Mouse (Mus musculus): ENCODE data around the gene St5.

St5 gene

DNA sequence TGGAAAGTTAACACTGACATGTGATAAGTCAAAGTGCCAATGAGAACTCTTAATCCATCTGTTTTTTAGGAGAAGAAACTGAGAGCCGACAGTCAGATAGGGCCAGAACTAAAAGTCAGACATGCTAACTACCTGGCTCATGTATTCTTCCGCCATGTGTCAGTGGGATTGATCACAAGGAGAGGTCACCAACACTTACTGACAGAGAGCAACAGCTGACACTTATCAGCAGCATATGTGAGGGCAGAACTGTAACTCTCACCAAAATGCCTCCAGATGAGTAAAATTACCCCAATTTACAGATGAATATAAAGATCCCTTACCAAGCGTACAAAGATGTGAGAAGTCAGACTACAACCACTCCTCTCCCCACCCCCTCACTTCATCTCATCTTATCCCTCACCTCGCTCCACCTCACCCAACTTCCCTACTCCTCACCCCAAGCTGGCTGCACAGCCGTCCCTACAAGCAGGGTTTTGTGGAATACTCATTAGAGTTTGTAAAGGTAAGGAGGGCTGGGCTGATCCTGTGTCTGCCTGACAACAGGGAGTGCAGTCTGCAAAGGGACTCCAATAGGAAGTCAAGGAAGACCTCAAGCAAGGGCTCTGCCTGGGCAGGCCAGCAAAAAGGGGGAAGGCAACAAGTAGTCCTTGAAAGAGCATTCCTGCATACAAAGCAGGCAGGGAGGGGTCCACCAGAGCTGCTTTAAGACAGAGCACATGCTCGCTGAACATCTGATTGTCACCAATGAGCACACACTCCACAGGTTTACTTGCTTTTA lies 93.7 kb downstream of the St5 start:
- no peak for DNase-seq (ENCODE audit: low read depth, low spot score)

DNA sequence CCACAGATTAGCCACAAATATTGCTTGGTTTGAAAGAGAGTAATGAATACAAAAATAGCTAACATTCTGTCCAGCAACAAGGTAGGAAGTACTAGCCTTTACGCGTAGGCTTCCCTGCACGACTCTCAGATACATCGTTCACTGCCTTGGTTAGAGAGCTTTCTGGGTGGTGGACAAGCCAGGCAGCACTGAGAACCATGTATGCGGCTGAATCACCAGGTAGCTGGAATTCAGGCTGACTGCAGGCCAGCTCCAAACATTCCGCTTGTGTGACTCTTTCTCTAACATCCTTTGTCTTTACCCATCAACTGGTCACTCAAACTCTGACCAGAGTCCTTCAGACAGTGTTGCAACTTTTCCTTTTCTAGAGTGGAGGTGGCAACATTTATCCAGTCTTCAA lies 94.6 kb downstream of the St5 start:
- DNase-seq (ENCODE audit: low read depth, low spot score): no peak

DNA sequence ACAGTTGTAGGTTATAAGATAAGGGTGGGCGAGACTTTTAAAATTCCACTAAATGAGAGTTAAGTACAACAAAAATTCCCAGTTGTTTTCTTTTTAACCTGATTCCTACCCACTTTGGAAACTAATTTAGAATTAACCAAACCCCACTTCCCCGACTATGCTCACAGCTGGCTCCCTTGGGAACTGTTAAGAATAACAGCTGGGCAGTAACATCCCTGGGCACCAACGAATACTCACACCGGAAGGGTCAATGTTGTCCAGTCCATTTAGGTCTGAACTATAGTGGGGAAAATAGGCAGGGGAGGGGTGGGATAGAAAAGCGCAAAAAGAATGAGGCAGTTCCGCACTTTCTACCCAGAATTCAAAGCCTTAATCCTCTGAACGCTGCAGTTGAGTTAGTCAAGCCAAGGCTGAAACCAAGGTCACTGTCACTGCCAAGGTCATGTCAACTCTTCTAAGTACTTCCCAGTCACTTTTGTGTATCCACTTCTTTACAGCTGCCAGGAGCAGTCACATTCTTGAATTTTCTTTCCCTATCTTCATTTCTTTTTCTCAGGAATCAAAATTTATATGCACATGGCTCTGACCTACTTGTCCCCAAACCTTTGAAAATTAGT lies 96.3 kb downstream of the St5 start:
- DNase-seq (ENCODE audit: low read depth, low spot score): no peak

DNA sequence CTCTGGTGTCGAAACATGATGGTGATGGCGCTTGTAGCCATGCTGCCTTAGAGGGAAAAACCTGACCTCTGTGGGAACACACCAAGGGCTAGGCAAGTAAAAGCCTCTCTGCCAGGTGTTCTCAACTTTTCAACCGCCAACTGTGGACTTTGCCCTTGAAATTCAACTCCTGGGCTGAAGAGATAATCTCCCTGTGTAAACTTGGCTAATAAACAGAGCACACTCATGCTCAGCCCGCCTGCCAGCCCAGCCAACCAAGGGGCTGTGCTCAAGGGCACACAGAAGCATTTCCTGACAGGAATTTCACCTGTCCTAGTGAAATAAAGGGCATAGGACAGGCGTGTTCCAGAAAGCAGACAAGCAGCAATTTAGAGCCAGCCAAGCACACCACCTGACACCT lies 100.8 kb downstream of the St5 start:
- no peak for DNase-seq (ENCODE audit: low read depth, low spot score)

DNA sequence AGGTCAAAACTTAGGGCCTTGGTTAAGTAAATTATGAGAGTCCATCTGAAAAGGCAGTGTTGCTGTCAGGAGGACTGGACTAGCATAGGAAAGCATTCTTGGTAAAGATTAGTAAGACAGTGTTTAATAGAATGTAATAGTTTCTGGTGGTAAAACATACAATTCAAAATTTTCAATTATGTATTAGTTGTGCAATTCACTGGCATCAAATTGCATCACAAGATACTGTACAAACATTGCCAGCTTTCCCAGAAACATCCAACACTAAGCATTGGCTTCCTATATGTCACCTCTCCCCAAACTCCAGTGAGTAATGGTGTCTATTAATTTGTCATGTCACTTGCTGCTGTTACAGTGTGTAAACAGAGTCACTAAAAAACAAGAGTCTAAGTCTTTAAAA lies 101.4 kb downstream of the St5 start:
- DNase-seq (ENCODE audit: low read depth, low spot score): no peak

DNA sequence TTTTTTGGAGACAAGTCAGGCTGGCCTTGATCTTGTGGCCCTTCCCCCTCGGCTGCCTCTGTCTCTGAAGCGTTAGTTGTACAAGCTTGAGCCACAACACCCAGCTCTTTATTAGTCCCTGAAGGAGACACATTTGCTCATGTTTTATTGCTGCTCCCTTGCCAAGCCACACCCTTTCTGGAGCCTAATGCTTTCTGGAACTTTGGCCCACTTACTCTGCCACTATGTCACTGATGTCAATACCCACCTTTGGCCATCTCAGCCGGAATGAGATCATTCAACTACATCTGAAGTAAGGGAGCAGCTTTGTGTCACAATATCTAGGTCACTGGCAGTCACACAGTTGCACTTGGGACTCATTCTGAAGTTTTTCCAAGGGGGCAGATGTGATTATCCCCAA lies 102.7 kb downstream of the St5 start:
- DNase-seq (ENCODE audit: low read depth, low spot score): peak; percentile 22

DNA sequence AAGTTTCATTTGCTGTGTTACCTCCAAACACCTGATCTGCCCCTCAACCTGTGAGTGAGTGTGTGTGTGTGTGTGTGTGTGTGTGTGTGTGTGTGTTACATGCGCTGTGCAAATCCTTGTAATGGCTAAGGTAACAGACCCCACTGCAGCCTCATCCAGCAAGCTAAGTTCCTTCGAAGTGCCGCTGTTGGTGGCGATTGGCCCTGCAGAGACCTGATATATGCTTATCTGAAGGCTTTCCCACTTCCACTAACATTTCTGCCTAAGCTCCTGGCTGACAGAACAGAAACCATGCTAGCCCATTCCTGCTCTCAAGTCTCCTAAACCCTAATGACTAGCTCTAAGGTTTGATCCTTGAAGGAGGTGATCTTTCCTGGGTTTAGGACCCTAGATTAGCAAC lies 103.4 kb downstream of the St5 start:
- no peak for DNase-seq (ENCODE audit: low read depth, low spot score)

DNA sequence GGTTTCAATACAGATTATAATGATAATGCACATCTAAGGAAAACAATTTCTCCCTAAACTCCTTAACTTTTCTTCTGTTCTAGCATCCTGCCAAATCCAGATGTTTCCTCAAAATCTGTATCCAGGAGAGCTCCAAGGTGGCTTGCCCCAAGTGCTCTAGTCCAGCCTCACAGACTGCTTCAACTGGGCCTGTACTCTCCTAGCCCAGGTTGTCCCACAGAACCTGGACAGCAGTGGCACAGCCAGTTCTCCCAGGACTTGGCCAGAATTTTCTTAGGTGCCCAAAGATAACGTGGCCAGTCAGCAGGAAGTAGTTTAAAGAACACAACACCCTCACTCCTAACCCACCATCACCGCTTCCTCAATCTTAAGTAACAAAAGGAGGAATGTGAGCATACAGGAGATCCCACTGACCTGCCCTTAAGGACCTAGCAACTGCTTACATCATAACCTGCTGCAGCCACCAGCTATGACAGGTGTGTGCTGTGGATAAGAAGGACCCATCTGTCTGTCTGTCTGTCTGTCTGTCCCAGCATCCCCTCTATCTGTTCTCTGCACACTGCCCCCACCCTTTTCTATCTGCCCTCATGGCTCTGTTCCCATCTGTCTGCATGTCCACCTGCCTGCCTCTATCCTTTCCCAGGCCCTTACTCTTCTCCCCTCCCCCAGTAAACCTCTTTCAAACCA lies 108.4 kb downstream of the St5 start:
- DNase-seq (ENCODE audit: low read depth, low spot score): no peak

DNA sequence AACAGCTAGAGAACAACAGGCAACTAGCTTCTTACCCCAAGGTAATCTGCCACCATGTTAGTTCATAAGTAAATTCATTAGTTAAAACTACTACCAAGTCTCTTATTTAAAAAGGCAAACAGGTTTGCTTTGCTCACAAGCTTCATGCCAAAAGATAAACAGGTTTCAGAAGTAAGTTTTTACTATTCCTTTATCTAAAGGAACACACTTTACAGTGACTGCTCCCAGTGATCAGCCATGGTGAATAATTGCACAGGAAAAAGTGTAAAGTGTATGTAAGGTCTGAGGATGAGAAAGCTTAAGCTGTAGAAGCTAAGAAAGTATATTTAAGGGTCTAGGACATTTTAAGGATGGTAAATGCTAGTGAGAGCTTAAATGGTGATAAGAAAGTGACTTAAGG lies 109.4 kb downstream of the St5 start:
- no peak for DNase-seq (ENCODE audit: low read depth, low spot score)

DNA sequence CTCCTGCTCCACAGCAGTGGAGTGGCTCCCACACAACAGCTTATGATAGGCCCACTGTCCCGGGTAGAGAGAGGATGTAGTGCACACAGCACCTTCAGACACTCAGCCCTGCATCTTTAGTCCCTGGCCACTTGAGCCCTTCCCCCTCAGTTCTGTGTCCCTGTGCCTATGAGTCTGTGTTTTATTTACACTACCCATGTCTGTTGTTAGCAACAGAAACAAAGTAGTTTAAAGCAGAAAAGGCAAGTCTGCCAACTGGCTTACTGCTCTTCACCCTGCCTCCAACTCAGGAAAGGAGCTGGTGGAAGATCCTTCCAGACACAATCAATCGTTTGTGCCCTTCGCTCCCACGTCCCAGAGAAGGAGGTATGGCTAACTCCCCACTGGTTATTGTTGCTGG lies 111.2 kb downstream of the St5 start:
- no peak for DNase-seq (ENCODE audit: low read depth, low spot score)

DNA sequence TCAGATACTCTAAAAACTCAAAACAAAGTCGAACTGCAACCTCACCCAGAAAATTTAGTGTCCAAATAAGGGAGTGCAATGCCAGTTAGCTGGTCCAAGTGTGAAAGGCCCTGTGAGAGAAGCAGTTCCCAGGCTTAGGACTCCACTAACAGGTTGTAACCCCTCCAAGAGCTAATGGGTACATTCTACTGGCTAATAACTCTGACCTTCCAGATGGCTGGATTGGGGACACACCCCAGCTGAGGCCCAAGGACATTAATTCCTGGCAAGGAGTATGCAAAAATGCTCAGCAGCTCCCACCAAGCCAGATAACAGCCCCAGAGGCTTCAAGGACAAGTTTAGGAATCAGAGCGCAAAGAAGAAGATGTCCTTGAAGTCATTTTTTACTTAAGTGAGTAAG lies 112.8 kb downstream of the St5 start:
- DNase-seq (ENCODE audit: low read depth, low spot score): no peak

DNA sequence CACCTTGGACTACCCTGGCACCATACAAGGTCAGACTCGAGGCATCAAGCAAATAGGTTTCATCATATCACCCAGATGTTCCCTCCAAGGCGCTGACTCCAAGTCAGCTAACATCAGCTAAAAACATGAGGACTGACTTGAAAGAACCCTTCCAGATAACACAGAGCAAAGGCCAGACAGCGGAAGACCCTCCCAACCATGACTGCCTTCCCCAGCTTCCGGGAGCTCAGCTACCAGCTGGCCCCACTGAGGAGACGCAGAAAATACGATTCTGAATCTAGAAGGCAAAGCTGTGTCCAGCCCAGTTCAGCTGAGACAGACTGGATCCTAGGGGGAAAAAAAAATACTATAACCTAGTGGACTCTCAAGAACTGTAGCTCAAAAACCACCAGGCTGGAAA lies 114.4 kb downstream of the St5 start:
- DNase-seq (ENCODE audit: low read depth, low spot score): no peak

DNA sequence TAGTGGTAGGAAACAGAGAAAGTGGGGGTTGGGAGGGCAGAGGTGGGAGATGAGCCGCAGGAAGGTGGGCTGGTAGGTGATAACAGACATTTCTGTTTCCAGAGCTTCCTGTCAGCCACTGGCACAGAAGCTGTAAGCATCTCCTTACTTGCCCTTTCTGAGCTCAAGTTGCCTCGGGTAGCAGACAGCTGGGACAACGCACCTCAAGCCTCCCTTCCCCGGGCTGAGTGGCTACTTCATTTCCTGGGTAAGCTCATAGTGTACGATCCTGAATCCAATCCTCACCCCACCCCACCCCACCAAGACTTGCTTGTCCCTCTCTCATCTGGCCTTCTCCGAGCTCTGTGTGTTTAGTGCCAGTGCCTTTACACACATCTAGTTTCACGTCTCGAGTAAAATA lies 115.3 kb downstream of the St5 start:
- DNase-seq (ENCODE audit: low read depth, low spot score): no peak

DNA sequence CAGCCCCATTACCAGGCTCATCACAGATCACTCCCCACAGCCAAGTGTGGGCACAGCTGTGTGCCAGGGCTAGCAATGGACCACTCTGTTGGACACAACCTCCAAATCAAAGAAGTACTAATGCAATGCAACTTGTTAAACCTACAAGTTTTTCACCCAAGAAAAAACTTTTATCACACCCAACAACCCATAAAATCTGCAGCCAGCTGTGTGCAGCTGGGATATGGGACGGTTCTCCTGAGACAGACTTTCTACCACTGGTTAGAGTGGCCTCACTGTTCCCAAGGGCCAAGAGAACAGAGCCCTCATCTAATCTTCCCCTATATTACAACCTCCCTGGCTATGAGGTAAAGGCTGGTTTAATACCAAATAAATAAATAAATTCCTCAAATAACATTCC lies 118.9 kb downstream of the St5 start:
- no peak for DNase-seq (ENCODE audit: low read depth, low spot score)

DNA sequence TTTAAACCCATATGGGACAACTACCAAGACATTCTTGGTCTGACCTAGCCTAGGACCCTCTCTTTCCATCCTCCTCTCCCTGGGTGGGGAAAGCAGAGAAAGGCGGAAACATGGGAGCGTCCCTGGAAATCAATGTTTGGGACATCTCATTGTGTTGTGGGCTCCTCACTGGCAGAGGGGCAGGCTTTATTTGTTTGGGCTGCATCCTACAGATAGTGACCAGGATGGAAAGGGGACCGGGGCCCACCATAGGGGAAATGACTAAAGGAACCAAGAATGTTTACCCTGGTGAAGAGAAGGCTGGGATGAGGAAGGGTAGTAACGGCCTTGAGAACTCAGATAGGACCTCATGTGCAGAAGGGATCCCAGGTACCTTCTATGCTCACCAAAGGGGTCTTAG lies 122.9 kb downstream of the St5 start:
- DNase-seq (ENCODE audit: low read depth, low spot score): no peak

DNA sequence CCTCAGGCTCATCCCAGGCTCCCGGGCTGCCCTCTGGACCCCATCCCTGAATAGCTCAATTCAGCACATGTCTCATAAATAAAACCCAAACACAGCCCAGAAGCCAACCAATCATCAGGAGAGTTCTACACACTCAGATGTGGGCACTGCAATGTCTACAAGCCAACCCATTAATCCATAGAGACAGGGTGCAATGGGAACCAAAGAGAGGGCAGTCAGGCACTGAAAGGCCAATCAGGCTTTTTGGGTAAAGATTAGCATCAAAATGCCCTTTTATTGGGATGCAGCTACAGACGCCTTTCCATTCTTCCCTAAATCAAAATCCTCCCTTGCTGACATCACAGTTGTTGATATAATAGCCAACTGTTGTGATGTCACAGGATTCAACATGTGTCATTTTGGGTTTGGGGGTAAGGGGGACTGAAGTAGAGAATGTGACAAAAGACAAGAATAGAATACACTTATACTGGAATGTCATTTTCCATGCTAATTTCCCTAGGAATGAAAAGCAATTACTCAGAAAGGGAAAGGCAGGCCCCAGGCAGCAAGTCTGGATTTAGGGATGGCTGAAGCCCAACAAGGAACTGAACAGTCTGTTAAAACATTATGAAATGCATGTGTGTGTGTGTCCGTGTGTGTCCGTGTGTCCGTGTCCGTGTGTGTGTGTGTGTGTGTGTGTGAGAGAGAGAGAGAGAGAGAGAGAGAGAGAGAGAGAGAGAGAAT lies 123.7 kb downstream of the St5 start:
- no peak for DNase-seq (ENCODE audit: low read depth, low spot score)

DNA sequence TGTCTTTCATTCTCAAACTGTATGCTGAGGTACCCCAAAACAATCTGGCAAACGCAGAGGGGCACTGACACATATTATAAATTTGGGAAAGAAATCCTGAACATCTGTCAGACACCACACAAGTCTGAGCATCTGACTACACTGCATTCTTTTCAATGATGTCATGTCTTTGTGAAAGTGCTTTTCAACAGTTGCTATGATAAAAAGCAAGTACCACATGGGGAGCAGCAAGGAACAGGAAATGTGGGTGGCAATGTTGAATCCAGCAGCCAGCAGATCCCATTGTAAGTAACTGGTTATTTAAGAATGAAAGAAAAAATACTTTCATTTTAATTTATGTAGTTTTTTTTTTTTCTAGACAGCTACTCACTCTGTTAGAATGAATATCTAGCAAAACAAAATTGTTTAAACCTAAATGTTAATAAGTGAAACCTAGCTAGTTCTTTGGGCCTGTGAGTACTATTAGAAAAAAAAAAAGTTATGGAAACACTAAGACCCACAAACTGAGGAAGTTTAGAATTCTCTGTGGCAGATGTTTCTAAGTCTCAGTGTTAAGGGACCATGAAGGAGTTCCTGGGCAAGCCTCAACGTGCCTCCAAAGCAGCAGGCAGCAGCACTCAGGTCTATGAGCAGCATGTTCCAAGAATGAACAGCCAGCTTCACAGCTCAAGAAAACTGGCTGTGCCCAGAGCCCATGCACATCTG lies 124.4 kb downstream of the St5 start:
- DNase-seq (ENCODE audit: low read depth, low spot score): peak; percentile 67

DNA sequence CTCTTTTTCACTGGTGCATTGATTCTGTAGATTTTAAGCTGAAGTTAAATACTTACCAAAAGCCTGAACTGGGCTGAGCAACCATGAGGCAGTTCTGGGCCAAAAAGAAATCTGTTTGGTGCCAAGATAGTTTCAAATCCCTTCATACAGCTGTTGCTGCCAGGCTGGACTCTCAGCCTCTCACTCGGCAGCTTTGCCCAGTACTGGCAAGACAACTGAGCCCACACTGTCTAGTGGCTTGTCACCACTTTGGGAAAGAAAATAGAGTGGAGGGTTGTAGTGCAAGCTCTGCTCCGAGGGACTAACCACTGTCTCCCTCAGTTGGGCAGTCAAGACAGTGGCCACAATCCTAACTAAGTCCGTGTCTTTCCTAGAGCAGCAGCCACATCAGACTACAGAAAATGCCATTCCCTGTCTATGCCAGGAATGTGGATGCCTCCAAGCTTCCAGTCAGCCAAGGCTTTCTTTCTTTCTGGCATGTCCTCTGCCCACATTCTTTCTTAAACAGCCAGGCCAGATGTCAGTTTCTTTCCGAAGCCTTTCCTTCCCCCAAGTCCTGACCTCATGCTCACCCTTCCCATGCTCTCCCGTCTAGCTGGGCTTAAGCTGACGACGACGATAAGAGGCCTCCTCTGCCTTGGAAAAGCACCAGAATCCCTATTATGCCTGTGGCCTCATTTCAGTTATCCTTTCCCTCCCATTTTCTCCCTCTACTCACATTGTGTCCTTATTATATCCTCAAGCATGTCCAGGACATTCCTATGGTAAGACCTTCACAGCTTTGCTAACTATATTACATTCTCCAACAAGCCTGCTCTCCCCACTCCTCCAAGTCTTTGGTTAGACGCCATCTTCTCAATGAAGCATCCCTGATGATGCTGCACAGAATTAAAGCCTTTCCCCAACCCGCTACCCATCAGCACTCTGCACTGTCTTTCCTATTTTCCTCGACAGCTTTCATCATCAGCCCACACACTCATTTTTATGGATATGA lies 126.8 kb downstream of the St5 start:
- DNase-seq (ENCODE audit: low read depth, low spot score): peak; percentile 56

DNA sequence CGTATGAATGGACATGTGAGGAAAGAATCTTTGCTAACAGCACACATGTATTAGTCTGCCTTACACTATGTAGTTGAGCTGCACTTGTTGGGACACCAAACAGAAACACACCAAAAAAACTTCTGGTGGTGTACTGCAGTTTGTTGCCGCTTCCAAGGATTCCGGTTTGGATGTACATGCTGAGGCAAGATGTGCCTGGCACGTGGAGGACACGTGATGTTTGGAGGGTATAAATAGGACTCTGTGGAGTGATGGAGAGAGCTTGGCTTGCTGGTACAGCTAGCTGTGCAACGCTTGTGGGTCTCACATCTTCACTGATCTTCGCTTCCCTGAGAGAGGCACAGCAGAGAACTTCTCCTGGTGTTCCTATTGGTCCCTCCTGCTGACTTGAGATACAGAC lies 129.2 kb downstream of the St5 start:
- peak; percentile 45 for DNase-seq (ENCODE audit: low read depth, low spot score)

DNA sequence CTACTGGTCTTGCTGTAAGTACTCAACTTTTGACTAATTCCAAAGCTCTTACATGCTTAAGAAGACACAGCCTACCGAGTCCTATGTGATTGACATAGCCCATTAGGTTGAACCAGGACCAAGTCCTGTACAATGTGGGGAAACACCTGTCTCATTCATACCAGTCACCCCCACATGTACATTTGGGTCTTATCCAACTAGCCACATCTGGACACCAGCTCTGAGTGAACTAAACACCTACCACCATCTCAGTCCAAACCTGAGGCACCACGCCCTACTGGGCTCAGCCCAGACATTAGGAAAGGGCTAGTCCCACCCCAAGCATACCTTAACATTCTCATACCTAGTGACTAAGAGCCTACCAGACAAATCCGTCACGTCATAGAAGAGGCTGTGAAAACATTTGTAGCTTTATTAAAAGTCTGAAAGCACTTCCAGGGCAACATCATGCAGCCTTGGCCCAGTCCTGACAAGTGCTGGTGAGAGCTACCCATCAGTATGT lies 135.0 kb downstream of the St5 start:
- DNase-seq (ENCODE audit: low read depth, low spot score): no peak
